Mouse (Mus musculus) induced T-regulatory cell, adult 2 months (primary cell): ENCODE measurements around the gene Tmem178b.

ENCODE experiments used
- DNase-seq: peaks from one replicate; pipeline ENCODE4 v3.0.0-alpha.2; 2012; ENCODE audit warnings: low read depth

The Tmem178b gene

GRCm38 (mm10) chr6:40015711-40016460 is 142.8 kb downstream of the Tmem178b start:
- DNase-seq: no peak

DNA sequence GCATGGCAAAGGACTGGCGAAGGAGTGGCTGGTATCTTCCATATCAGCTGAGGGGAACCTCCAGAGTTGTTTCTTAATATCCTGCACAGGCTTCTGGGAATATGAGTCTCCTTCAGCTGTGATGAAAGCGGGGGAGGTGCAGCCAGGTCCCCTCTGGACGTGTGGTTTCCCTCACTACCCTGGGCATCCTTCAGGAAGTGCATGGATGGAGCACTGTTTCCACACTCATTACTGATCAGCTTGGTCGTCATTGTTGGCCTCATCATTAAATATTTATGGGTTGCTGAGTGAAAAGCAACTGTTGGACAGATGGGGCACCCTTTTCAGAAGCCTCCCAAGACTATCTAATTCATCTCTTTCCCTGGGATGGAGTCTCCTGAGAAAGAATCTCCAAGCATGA is 146.3 kb downstream of the Tmem178b start:
- no peak for DNase-seq

DNA sequence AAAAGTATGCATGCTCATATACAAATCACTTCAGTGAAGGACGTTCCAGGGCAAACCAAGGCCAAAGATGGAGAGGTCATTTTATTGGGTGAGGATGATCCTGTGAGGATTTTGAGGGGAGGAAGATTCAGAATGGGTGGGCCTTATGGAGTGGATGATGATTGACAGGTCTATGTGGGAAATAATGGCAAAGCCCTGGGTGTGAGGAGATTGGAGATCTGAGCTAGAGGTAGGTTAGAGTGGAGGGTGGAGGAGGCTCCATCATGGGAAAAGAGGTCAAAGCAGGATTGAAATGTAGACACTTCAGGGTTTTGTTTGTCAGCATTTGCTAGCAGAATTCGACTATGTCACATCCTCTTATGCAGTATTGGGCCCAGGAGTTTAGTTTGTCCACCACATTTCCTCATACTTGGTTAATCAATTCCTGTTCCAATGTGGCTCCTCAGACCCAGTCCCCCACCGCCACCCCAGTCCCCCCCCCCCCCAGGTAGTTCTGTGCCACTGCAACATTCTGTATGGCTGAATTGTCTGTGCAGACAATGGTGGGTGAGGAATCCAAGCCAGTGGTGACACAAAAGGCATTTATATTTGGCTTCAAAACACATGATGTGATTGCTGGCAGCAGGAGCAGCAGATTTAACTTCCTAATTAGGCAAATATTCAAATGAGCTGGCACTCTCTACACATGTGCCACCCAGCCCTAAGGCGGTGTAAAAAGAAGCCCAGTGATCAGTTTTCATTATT is 150.7 kb downstream of the Tmem178b start:
- no peak for DNase-seq

DNA sequence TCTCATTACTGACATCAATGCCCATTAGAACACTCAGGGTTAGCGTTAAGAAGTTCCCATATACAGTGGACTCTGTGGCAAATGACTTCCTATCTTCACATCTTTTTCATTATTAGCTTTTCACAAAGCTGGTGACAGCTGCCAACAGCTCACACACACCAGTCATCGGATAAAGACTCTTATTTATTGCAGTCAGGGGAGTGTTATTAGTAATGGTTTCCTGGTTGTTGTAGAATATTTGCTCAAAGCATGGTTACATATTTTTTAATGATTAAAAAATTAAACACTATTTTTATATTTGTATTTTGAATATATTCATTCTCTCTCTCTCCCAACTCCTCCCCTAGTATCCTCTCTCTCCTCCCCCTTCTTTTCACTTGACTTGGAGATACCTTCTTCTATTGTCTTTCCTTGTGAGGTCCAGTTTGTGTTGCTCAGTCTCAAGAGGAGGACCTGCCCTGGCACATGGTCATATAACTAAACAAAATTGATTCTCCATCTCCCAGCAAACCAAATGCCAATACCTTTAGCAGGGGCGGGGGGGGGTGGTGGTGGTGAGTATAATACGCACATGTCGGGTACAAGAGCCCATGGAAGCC is 151.4 kb downstream of the Tmem178b start:
- DNase-seq: no peak

- DNase-seq: no peak
Measured at GRCm38 (mm10) chr6:40032901-40033300, 159.8 kb downstream of the Tmem178b start.

DNA sequence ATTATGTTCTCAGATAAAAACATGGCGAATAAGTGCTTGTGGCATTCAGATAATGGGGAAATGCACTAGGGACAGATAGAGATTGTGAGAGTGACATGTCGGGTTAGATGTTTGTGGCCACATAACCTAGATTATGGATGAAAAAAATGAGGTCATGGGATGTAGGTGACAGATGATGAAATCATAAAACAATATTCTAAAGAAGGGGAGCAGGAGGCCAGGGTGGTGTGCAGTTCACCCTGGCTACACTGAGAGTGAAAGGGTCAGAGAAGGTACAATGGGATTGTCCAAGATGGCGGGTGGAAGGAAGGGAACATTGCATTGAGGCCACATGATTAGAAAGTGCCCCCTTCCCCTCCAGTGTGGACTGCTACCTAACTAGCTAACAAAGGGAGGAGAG is 160.9 kb downstream of the Tmem178b start:
- DNase-seq: no peak

DNA sequence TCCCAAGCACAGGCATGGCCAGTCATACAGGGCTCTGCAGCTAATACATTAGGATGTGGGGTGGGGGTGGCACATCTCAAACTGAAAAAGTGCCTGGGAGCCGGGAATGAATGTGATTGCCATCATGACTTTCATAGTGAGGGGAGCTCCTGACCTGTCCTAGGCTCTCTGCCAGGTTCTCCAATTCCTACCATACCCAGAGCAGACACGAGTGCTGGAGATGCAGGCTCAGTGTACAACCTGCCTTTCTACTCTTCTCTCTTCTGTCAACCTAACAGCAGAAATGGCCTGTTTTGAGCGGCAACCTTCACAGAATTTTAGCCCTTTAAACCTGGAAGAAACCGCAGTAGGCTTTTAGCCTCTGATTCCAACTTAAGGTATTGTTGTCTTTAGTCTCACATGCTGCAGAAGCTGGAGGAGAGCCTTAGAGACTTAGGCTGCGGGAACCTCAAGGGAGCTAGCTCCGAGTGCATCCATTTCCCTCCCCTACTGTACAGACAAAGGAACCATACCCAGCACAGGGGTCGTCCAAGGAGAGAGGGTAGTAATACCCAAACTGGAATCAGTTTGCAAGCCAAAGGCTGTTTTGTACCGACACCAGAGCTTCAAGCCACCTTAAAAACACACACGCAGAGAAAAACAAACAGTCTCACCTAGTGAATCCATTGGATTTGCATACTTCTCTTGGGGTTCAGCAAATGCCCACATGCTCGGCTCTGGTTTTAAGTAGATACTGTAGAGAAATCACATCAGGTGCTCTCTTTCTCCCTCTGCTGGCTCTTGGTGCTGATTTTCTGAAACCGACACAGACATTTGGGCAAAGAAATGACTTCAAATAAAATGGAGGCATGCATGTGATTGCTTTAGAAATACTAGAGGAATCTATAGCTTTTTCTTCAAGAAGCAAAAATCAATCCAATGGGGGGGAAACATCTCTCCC is 176.2 kb downstream of the Tmem178b start:
- DNase-seq: no peak

- no peak for DNase-seq
Measured at GRCm38 (mm10) chr6:40049909-40050484, 176.9 kb downstream of the Tmem178b start.

DNA sequence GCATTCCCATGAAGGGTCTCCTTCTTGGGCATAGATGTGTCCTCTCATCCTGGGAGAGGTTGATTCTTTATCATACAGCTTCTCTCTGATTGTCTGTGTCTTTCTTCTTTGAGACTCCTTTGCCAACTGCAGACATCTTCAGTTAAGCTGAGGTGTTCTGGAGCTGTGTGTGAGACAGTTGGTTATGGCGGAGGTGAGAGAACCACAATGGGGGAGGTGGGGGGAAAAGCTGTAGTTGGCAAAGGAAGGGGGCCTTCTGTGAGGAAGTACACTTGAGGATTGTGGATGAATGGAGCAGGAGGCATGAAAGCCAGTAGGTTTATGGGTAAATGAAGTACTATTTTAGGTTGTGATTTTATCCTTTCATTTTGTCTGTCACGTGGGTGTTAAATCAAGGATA is 178.6 kb downstream of the Tmem178b start:
- no peak for DNase-seq

- DNase-seq: no peak
Measured at GRCm38 (mm10) chr6:40052593-40052992, 179.5 kb downstream of the Tmem178b start.

DNA sequence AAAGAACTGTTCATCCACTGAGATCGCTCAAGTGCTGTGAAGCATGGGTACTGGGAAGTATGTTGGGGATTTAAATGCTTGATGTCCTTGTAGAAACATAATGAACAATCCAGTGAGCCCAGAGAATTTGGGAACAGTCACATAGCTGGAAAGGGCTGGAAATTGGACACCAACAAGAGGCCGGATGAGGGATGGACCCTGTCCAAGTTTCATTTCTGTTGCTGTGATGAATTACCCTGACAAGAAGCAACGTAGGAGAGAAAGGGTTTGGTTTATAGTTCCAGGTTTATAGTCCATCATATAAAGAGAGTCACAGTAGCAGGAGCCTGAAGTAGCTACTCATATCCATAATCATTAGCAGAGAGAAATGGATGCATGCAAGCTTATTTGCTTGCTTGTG is 186.4 kb downstream of the Tmem178b start:
- no peak for DNase-seq

DNA sequence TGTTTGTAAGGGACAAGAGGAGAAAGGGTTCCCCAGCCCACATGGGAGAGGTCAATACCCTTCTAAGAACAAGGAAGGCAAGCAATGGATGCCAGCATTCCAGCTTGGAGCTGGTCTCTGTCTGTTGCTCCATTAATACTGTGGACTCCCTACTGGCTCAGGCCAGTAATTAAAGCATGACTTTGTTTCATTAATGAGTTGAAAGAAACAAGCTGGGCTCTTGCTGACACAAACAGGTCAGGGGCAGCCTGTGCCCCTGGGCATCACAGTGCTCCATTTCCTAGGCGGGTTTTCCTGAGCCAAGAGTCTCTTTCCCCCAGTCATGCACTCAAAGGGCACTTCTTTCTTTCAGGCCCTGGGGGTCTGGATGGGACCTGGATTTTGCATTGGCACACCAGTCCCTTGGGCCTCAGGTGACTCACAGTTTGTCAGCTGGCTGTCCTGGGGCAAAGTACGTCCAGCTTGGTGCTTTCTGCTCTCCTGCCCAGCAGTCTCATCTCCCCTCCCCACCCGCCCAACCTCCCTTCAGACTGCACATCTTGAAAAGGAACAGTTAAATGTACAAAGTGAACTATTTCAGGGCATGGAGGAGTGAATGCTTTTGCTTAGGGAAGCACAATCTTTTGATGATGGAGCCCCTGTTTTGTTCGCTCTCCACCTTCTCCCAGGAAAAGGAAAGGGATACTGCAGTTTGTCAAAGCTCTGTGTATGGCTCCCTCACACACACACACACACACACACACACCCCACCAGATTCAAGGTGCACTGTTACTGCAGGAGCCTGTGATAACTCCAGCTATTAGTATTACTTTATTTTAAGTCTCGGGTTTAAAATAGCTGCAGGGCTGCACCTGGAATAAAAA is 188.5 kb downstream of the Tmem178b start:
- DNase-seq: no peak

- DNase-seq: no peak
Measured at GRCm38 (mm10) chr6:40062190-40062501, 189.1 kb downstream of the Tmem178b start.

GRCm38 (mm10) chr6:40063438-40063837 is 190.4 kb downstream of the Tmem178b start:
- DNase-seq: no peak

- DNase-seq: no peak
Measured at GRCm38 (mm10) chr6:40063899-40064298, 190.8 kb downstream of the Tmem178b start.

GRCm38 (mm10) chr6:40064342-40064741 is 191.3 kb downstream of the Tmem178b start:
- DNase-seq: no peak

- no peak for DNase-seq
Measured at GRCm38 (mm10) chr6:40068467-40068866, 195.4 kb downstream of the Tmem178b start.

GRCm38 (mm10) chr6:40071007-40071406 is 197.9 kb downstream of the Tmem178b start:
- no peak for DNase-seq

GRCm38 (mm10) chr6:40076089-40076488 is 203.0 kb downstream of the Tmem178b start:
- DNase-seq: no peak

GRCm38 (mm10) chr6:40076670-40077313 is 203.7 kb downstream of the Tmem178b start:
- no peak for DNase-seq
